Mouse (Mus musculus) gastrocnemius, postnatal 10 days (tissue): ENCODE data around the gene Ccnk. TPM values are rescaled to one million over a fixed set of nuclear protein-coding genes. Genes with fewer than 3 reads are reported as not detected.

Source experiments
- DNase-seq: peaks from one replicate; pipeline ENCODE4 v3.0.0; 2021; ENCODE audit warnings: mixed read lengths
- total RNA-seq, 2 experiments: library from RNA; stranded (reverse); gene quantifications; 2 replicates each; pipeline ENCODE4 v1.2.3; 2021

Ccnk gene
- total RNA-seq, 2 experiments from 2014 or later: 30.1 to 32.2 TPM

GRCm38 (mm10) chr12:108223357-108223756 is 44.0 kb downstream of the Ccnk start:
- DNase-seq: no peak

GRCm38 (mm10) chr12:108225781-108226180 is 46.4 kb downstream of the Ccnk start:
- DNase-seq: no peak

GRCm38 (mm10) chr12:108226216-108226615 is 46.8 kb downstream of the Ccnk start:
- no peak for DNase-seq

GRCm38 (mm10) chr12:108226941-108227340 is 47.6 kb downstream of the Ccnk start:
- DNase-seq: no peak

GRCm38 (mm10) chr12:108227527-108227926 is 48.1 kb downstream of the Ccnk start:
- no peak for DNase-seq

GRCm38 (mm10) chr12:108230077-108230476 is 50.7 kb downstream of the Ccnk start:
- DNase-seq: no peak

GRCm38 (mm10) chr12:108230821-108231794 is 51.7 kb downstream of the Ccnk start:
- DNase-seq: peak; percentile 53

- DNase-seq: no peak
Observed at GRCm38 (mm10) chr12:108231901-108232300, 52.5 kb downstream of the Ccnk start.

GRCm38 (mm10) chr12:108233736-108234135 is 54.4 kb downstream of the Ccnk start:
- DNase-seq: no peak

GRCm38 (mm10) chr12:108234832-108235602 is 55.6 kb downstream of the Ccnk start:
- DNase-seq: no peak

- DNase-seq: no peak
Observed at GRCm38 (mm10) chr12:108235976-108236555, 56.7 kb downstream of the Ccnk start.

- DNase-seq: no peak
Observed at GRCm38 (mm10) chr12:108237300-108238006, 58.1 kb downstream of the Ccnk start.

- DNase-seq: no peak
Observed at GRCm38 (mm10) chr12:108238395-108239035, 59.1 kb downstream of the Ccnk start.

GRCm38 (mm10) chr12:108239441-108239840 is 60.1 kb downstream of the Ccnk start:
- no peak for DNase-seq

- no peak for DNase-seq
Observed at GRCm38 (mm10) chr12:108240401-108240890, 61.1 kb downstream of the Ccnk start.

- no peak for DNase-seq
Observed at GRCm38 (mm10) chr12:108240953-108241588, 61.7 kb downstream of the Ccnk start.

- no peak for DNase-seq
Observed at GRCm38 (mm10) chr12:108241626-108242025, 62.2 kb downstream of the Ccnk start.

GRCm38 (mm10) chr12:108242243-108242745 is 62.9 kb downstream of the Ccnk start:
- DNase-seq: no peak

- peak; percentile 47 for DNase-seq
Observed at GRCm38 (mm10) chr12:108244778-108245177, 65.4 kb downstream of the Ccnk start.

GRCm38 (mm10) chr12:108245579-108245978 is 66.2 kb downstream of the Ccnk start:
- DNase-seq: no peak
